Mouse (Mus musculus) embryo, embryonic 10.5 days (tissue): ENCODE measurements around the gene Pax2.

ENCODE experiments used
- DNase-seq: peaks from one replicate; pipeline ENCODE4 v3.0.0-alpha.2; 2015; ENCODE audit warnings: low spot score

Pax2 gene

DNA sequence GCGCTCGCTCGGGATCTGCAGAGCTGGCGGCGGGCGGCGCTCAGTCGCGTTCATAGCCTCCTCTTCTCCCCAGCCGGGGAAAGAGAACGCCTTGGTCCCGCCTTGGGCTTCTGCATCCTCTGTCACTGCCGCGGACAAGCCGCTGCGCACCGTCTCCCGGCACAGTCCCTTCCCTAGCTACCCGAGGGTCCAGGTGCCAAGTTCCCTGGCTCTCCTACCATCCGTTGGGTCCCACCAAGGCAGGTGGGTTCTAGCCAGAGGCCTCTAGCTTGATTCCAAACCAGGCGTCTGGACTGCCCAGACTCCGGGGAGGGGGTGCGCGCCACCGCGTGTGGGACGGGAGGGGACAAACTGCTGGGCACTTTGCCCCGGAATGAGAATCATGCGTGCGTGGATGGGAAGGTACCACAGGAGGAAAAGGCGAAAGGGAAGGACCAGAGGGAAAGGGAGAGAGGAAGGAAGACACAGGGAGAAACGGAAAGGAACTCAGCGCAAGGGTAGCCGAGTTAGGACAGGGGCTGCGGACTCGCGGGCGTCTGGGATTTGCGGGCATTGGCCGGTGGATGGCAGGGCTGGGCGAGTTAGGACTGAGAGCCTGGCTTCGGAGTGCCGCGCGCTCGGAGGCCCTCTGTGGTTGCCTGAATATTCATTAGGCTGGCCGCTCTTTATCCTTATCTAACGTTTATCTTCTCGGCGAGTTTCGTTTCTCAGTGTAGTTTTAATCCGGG is at the start of gene Pax2:
Pax2 (plus strand) TSS at position 353 of the 728 bp plus-strand sequence.
- peak; percentile 74 for DNase-seq

DNA sequence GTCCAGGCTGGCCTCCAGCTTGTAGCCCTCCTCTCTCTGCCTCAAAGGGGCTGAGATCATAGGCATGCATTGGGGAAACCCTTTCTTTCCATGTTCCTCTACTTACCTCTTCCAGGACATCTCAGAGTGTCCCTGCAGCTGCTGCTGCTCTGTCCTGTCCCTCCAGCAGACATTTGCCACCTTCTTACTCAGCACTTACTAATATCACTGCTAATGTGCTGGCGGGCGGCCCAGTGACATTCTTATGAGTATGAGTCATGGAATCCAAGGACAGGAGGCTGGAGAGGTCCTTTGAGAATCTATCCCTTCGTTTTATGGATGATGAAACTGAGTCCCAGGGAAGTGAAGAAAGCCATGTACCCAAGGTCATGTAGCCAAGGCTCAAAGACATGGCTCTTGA is 47.0 kb upstream of the Pax2 start:
- no peak for DNase-seq

DNA sequence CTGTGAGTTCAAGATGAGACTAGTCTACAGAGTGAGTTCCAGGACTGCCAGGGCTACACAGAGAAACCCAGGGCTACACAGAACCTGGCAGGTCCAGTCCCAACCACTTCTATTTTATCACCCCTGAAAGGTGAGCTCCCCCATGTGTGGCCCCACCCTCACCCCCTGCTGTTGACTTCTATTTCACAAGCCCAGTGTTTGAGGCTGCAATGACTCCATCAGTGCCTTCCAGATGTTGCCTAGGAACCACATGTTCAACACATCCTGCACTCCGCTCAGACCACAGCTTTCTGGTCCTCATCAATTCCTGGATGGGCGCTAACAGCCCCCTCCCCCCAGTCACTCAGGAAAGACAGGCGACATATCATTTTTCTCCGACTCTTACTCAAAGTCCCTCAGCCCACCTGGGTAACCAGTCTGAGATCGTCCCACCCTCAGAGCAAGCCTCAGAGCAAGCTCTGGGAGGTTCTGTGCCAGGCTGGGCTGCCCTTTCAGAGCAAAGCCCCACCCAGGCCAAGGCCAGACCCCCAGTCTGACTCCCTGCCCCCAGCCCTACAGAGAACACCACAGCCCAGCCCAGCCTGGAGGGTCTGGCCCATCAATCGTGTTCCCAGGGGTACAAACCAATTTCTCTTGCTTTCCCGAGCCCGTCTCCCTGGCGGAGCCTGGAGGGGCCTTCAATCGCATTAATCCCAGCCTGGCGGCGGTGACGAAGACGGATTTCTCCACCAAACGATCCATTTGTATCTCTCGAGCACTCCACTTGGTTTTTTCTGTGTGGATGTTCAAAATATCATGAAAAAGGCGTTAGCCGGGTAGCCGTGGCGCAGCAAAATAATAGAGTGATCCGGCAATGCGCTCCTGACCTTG is 38.9 kb upstream of the Pax2 start:
- DNase-seq = no peak

DNA sequence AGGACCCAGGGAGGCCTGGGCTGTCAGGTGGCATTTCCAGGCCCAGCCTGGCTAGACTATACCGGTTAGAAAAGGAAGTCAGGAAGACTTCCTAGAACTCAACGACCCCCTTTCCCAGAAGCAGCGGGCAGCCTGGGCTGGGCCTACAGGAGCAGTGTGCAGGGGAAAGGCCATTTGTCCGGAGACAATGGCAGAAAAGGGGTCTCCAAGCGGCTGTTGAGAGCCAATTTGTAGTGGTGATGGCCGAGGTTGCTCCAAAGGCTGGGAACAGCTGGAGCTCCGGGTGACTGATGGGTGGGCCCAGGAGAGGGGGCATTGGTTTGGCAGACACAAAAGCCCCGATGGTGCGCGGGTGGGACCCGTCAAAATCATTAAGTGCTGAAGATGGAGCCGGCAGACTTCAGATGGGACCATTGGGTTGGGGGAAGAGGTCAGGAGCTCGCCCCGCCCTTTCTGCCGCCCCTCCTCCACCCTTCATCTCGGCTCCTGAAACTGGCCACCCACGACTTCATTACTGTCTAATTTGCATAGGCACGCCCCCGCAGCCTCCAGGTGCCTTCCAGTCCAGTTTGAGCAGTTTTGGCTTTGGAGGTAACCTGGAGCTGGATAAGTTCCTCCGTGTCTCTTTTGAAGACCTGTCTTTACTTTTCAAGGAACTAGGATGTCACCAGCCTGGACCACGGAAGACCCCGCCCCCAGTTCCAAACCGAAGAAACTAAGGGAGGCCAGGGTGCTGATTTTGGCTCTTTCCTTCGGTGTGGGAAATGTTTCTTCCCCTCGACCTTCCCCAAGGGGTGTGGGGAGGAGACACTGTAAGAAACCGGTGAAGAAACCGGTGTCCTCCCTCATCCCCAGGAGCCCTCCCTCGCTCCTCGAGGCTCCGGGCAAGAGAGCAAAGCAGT is 36.3 kb upstream of the Pax2 start:
- peak; percentile 50 for DNase-seq

DNA sequence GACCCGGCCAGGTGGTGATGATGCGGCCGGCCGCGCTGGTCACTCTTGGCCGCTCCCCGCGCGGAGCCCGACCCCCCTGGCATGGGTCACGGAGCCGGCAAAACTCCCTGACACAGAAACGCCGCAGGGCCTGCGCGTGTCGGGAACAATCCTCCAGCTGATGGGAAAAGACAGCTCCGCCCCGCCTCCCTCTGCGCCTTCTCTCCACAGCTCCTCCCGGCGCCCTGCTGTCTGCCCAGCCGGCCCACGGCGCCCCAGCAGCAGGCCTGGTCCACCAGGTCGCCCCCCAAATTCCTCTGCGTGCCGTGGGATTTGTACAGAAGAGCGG is 35.7 kb upstream of the Pax2 start:
- DNase-seq = peak; percentile 73

DNA sequence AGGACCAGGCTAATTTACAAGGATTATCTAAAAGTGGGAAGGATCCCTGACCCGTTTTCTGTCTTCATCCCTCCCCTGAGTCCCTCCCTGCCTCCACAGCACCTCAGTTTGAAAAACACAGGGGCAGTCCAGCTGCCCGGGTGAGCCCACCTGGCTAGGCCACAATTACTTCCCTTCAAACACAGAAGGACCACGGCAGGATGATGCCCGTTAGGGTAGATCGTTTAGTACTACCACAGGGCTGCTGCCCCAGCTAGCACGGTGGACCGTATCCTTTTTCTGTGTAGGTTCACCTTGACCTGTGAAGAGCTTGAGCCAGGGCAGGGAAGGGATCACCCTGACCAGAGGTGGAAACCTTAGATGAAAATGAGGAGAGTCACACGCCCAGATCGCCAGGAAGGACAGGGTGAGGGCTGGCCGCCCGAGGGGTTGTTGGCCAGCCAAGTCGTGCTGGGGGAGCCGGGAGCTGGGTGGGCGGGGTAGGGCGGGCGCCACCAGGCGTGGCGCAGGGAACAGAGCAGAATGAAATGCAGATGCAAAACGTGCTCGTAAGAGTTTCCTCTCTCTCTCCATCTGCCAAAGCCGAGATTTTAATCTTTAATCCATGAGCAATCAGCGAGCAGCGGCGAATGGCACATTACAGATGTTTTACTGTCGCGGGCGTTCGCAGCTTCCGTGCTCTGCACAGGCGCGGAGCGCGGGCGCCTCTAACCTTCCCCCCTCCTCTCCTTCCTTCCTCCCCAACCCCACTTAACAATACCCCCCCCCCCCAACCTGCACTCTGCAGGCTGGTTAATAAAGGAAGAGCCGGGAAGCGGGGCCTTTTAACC is 32.0 kb upstream of the Pax2 start:
- peak; percentile 33 for DNase-seq

DNA sequence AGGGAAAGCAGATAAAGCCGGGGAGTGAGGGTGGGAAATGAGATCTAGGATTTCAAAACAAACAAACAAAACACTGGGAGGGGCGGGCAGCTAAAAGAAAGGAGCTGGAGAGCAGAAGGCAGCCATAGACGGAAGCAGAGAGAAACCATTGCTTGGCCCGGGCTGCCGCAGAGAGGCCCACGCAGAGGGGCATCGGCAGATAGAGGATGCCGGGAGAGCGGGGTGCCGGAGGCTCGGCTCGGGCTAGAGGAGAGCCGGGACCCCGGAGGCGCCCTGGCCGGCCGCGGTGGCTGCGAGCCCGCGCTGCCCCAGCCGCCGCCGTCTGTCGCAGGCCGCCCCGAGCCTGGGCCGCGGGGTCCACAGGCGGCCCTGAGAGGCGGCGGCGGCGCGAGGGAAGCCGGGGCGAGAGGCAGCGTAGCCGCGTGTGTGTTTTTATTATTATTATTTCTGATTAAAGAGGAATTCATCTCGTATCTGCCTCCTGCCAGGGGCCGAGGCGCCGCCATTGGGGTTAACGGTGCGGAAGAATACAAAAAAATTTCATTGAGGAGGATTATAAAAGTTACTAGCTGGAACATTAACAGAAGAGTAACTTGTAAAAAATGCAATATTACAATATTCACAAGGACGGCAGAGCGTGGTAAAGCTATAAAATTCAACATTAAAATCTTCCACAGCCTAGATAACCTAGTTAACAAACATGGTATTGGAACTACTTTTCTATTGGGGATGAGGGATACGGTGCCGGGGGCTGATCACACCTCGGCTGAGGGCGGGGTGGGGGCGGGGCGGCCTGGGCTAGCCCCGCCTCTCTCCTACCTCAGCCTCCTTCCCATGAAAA is 29.7 kb upstream of the Pax2 start:
- peak; percentile 79 for DNase-seq

DNA sequence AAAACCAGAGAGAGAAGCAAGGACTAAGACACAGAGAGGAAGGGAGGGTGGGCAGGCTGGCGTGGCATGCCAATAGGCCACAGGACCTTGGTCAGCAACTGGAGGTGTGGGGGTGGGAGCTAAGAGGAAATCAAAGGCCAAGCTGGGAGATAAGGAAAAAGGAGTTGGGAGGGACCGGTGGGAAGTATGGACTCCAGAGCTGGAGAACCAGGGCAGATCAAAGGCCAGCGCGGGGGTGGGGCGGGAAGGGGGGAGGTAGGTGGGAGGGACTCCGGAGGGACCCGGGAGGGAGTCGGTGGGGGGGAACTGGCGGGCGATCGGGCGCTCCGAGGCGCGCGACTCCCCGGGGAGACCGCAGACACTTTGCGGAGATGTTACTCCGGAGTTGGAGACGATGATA is 21.7 kb upstream of the Pax2 start:
- DNase-seq = no peak

DNA sequence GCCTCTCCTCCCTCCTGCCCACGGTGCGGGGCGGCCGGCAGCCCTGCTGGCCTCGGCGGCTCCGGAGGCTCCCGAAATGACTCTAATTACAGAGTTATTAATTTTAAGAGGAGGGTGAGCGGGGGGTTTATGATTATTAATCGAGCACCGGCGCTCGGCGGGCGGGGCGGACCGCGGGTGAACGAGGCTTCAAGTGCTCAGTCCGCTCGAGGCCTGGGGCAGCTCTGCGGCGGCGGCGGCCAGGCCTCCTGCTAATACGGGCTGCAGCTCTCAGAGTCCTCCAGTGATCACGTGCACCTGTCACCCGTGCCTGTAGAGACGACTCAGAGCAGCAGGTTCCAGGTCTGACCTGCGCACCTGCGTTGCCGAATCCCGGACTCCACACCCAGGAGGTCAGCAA is 21.2 kb upstream of the Pax2 start:
- DNase-seq = peak; percentile 32

DNA sequence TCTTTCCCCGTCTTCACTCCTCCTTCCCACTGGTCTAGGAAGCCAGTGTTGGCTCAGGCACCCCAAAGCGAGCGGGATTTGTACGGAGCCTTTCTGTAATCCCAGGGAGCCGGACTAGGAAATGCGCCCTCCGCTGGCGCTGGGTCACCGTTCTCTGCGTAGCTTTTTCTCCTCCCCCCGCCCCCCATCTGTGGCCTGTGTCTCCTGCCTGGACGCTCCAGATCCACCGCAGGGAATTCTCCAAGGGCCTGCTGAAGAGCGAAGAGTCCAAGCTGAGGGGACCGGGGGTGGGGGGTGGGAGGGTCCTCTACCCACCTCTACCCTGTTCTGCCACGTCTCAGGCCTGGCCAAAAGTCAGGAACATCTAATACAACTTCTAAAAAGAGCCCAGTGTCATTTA is 15.5 kb upstream of the Pax2 start:
- no peak for DNase-seq

DNA sequence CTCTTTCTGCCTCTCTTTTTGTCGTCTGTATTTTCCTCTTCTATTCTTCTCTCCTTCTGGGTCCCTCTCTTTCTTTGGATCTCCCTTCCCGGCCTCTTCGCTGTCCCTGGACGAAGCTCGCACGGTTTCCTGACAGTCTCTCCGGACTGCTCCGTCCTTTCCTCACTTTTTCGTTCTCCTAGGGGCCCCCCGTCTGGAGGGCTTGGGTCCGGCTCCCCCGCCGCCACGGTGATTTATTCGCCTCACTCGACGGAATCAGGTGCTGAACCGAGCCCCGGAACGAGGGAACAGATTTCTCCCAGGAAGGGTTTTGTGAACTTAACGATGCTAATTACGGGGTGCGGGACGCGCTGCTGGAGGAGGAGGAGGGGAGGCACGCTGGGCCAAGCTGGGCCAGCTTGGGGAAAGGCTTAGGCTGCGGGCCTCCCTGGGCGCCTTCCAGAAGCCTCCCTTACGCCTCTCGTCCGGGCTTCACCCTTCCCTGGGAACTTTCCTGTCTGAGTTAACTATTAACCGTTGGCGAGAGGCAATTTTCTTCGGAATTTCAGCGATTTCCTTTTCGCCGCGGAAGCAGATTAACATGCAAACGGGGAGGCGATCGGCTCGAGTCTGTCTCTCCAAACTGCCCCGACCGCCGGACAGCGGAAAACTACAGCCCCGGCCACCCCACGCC is 14.6 kb upstream of the Pax2 start:
- no peak for DNase-seq

DNA sequence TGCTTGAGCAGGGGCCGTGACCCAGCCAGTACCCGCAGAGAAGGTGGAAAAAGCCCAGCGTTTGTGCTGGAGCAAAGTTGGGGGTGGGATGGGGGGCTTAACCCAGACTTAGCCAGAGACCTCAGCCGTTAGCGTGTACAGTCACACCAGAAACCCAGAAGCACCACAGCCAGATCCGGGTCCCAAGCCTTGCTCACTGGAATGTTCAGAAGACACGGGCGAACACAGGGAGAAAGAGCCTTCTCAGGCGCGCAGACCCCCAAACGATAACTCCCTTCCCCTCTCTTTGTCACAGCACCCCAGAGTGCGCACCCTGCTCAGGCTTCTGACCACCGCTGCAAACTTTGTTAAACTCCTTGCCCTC is 14.1 kb upstream of the Pax2 start:
- DNase-seq = peak; percentile 49

DNA sequence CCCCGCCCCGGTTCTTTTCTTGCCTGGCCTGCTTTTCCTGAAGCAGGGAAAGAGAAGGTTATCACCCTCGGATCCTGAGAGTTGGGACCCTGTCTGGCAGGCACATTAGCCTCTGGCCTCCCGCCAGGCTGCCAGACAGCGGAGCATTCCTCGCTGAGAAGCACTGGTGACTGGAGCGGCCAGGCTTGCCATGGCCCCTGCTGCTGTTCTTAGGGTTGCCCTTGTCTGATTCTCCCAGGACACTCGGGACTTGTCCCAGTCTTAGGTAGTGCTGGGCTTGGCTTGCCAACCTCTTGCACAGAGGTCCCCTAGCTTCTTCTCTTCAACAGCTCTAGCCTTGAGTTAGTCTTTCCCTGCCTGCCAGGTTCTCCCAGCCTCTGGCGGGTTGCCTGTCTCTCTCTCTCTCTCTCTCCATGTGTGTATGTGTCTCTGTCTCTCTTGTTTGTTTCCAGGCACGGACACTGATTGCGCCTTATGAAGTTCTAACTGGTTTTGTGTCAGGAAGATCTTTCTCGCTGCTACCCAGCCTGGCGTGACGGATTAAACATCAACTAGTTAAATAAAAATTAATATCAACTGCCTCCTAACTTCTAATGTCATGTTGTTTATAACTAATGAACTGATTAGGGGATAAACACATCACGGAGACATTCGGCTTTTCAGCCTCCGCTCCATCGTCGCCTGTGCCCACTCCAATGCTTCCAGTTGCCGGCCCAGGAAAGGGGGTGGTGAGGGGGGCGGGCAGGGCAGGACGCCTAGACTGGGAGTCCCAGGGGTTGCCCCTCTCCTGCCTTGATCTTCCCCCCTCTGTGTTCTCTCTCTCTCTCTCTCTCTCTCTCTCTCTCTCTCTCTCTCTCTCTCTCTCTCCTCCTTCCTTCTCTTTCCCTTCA is 13.5 kb upstream of the Pax2 start:
- DNase-seq = peak; percentile 68

DNA sequence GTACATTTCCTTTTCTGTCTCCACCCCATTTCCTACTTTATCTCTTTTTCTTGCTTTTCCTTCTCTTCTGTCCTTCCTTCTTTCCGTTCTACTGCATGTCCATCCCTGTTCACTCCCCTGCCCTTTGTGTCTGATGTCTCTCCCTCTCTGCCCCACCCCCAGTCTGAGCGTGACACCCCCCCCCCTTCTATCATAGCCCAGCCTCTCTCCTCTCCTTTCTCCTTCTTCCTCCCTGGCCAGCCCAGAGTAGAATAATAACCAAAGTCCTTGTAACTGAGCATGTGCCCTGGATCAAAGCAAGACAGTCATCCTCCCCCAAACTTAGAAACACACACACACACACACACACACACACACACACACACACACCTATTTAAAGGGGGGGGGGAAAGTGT is 12.8 kb upstream of the Pax2 start:
- no peak for DNase-seq

DNA sequence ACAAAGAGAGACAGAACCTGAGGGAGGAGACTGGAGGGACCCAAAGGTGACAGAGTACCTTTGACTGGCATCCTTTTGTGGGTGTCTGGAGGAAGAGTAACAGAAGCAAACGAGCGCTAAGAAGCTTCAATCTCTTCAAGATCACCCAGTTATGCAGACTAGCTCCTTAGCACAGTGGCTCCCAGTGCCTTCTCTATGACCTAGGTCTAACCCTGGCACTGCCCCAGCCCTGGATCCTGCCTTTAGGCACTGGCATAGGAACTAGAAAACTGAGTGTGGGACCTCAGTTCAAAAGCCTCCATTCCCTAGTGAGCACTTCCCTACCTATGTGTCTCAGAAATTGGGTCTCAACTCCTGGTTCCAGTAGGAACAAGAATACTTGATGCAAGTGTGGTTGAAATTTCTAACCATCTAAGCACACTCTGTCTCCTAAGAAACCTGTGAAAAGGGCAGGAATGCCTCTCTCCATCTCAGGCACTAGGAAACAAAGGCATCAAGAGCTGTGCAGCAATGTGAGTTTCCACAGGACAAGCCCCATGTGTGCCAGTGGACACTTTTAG is 11.8 kb upstream of the Pax2 start:
- DNase-seq = peak; percentile 26

DNA sequence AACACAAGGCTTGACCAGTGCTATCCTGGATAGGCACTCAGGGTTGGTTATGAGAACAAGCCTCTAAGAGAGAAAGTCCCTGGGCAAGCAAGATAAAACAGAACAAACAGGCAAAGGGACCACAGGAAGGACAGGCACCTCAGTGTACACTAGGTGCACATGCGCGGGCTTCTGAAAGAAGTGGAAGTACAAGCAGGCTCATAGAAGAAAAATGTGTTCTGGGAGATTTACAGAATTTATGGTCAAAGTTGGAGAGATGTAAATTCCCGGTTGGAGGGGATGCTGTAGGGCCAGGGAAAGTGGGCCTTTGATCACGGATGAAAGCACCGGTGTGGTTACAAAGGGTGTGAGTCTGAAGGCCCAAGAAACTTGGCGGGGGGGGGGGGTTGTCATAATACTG is 10.1 kb upstream of the Pax2 start:
- peak; percentile 16 for DNase-seq

DNA sequence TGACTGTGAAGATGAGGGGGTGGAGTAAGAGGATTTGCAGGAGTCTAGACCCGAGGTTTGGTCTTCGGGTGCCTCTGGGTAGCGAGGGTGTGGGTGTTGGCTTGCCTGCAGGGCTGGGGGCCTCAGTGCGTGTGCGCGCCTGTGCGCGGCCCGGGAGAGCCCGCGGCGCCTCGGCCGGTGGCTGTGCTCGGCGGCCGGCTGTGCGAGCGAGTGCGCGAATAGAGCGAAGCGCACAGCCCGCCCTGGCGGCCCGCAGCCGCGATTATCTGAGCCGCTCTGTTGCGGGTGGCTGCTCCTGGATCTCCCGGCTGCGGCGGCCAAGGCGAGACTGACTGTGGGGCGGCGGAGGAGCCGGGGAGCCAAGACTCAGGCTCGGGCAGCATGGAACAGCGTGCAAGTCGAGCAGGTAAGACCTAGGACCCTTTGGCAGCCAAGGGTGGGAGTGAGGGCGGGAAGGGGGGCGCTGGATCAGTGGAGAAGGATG is 9.3 kb upstream of the Pax2 start:
- peak; percentile 58 for DNase-seq

DNA sequence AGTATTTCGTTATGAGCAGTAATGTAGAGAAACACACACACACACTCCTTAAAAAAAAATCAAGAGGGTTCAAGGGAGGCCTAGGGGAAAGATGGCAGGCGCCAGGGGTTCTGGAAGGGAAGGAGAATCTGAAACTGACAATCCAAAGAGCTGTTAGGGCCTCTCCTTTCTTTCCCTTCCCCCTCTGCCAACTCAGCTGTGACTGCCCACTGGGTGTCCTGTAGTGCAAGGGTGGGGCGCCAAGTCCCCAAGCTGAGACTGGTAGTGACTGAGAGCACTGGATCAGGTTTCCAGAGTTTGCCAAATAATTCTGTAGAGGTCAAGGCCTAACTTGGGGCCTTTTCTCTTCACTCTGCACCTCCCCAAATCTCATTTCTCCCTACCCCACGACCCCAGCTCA is 8.4 kb upstream of the Pax2 start:
- peak; percentile 19 for DNase-seq

DNA sequence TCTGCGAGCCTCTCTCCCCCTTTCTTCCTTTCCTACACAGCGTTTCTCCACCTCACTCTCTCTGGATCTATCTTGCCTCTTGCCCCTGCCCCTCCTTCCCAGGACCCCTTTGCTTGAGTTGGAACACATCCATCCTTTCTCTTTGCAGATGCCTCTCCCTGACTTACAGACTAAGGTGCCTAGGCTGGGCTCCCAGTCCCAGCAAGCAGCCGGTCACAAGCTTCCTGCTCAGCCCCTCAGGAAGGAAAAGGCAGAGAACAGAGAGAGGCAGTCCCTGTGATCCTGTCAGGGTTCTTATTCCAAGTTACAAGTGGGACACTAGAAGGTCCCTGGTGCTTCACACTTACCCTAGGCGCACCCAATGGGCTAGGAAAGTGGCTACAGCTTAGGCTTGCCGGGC is 7.6 kb upstream of the Pax2 start:
- peak; percentile 50 for DNase-seq
